Mouse (Mus musculus): ENCODE data around the gene Map4. TPM values are rescaled to one million over a fixed set of nuclear protein-coding genes. Genes with fewer than 3 reads are reported as not detected.

The Map4 gene
- polyA plus RNA-seq, 1 experiment from 2014 or later = 76.2 TPM

DNA sequence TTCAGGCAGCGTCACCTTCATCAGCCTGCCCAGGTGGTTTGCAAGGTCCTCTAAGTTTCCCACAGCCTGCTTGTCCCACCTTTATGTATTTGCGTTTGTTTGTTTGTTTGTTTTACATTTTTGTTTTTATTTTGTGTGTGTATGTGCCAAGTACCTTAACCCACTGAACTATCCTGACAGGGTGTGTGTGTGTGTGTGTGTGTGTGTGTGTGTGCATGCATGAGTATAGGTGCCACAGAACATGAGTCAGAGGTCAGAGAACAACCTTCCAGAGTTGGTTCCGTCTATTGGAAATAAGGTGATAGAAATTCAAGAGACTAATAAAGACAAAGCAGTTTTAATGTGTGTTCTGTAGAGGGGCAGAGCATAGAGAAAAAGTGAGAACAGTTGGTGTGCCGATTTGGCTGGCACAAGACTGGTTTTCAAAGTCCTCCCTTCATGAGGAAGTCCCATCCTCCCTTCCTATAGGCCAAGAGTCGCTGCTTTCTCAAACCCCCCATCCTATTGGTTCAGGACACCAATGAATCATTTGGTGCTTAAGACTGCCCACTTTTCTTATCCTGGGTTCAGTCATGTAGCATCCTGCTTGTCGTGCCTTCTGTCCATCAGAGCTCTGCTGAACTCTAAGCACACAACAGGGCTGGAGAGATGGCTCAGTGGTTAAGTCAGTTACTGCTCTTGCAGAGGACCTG lies 23.3 kb upstream of the Map4 start:
- H3K36me3 ChIP-seq (ENCODE audit: control insufficient read depth, insufficient read depth, low read length) = no peaks in the 10 kb centered on the region
- H3K9me3 ChIP-seq (ENCODE audit: control insufficient read depth, low read length) = no peaks in the 10 kb centered on the region
- no peaks in the 10 kb centered on the region for H3K27me3 ChIP-seq (ENCODE audit: control insufficient read depth, insufficient read depth, low read length)
- H3K4me2 ChIP-seq (ENCODE audit: low read depth, low read length, severe bottlenecking) = no peak overlapping the region
- no peak overlapping the region for H3K4me3 ChIP-seq (ENCODE audit: low read depth, low read length)
- no peaks in the 10 kb centered on the region for H3K4me1 ChIP-seq (replicated peaks; ENCODE audit: control insufficient read depth, insufficient read depth, low read length)
- no peak overlapping the region for H3K9ac ChIP-seq (ENCODE audit: low read length)
- no peak for ATAC-seq (replicated peaks; ENCODE audit: low FRiP score)
- 82% methylated on average over 6 of the region's 6 CpGs for WGBS
- no peak for DNase-seq (ENCODE audit: low spot score)
- H3K27ac ChIP-seq (ENCODE audit: low read depth, low read length) = no peak overlapping the region

DNA sequence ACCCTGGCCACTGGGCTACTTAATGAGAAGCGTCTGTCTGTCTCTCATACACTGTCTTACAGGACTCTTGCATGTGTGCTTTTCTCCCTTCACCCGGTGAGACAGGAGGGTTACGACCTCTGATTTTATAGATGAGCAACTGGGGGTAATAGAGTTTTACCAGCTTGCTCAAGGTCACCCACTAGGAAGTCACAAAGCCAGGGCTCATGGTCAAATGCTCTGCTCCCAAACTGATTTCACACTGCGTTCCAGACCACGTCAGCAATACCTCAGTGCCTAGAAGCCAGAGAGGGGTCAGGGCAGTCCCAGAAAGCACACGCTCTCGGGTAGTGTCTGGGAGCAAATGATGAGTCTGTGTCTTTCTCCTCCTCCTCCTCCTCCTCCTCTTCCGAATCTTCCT lies 22.2 kb upstream of the Map4 start:
- H3K36me3 ChIP-seq (ENCODE audit: control insufficient read depth, insufficient read depth, low read length) = no peaks in the 10 kb centered on the region
- no peaks in the 10 kb centered on the region for H3K27me3 ChIP-seq (ENCODE audit: control insufficient read depth, insufficient read depth, low read length)
- no peak overlapping the region for H3K4me3 ChIP-seq (ENCODE audit: low read depth, low read length)
- no peak for ATAC-seq (replicated peaks; ENCODE audit: low FRiP score)
- 81% methylated on average over 8 of the region's 8 CpGs for WGBS
- no peak overlapping the region for H3K27ac ChIP-seq (ENCODE audit: low read depth, low read length)
- H3K9me3 ChIP-seq (ENCODE audit: control insufficient read depth, low read length) = no peaks in the 10 kb centered on the region
- H3K4me1 ChIP-seq (replicated peaks; ENCODE audit: control insufficient read depth, insufficient read depth, low read length) = no peaks in the 10 kb centered on the region
- no peak overlapping the region for H3K4me2 ChIP-seq (ENCODE audit: low read depth, low read length, severe bottlenecking)
- DNase-seq (ENCODE audit: low spot score) = no peak
- H3K9ac ChIP-seq (ENCODE audit: low read length) = no peak overlapping the region

DNA sequence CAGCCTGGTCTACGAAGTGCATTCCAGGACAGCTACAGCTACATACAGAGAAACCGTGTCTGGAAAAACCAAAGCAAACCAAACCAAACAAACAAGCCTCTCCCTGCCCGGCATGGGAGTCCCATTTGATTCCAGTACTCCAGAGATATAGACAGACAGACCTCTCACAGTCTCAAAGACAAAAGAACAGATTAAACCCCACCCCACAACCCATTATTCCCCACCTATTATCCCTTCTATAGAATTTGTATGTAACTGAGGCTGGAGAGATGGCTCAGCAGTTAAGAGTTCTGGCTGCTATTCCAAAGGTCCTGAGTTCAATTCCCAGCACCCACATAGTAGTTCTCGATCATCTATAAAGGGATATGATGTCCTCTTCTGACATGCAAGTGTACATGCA lies 21.3 kb upstream of the Map4 start:
- no peak overlapping the region for H3K27ac ChIP-seq (ENCODE audit: low read depth, low read length)
- H3K9ac ChIP-seq (ENCODE audit: low read length) = no peak overlapping the region
- no peaks in the 10 kb centered on the region for H3K36me3 ChIP-seq (ENCODE audit: control insufficient read depth, insufficient read depth, low read length)
- DNase-seq (ENCODE audit: low spot score) (no peak), ATAC-seq (replicated peaks; ENCODE audit: low FRiP score) (no peak)
- no peaks in the 10 kb centered on the region for H3K27me3 ChIP-seq (ENCODE audit: control insufficient read depth, insufficient read depth, low read length)
- no peaks in the 10 kb centered on the region for H3K9me3 ChIP-seq (ENCODE audit: control insufficient read depth, low read length)
- no peak overlapping the region for H3K4me2 ChIP-seq (ENCODE audit: low read depth, low read length, severe bottlenecking)
- WGBS = 89% methylated on average over 4 of the region's 4 CpGs
- no peak overlapping the region for H3K4me3 ChIP-seq (ENCODE audit: low read depth, low read length)
- no peaks in the 10 kb centered on the region for H3K4me1 ChIP-seq (replicated peaks; ENCODE audit: control insufficient read depth, insufficient read depth, low read length)

DNA sequence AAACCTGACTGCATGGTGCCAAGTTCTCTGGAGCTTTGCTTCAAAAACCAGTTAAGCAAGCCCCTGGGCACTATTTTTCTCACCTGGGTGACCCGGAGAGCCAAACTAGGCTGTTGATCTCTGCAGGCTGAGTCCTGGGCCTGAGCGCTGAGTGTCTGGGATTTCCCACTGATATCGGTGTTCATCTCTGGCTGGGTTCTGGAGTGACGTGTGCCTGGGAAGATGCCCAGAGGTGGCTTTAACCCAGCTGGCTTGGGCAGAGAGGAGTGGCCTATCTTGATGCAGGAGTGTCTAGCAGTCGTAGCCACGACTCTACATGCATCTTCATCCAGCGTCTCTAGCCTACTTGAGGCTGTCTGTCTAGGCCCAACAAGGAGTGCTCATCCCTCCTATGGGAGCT lies 19.5 kb upstream of the Map4 start:
- WGBS = 86% methylated on average over 7 of the region's 7 CpGs
- no peak overlapping the region for H3K9ac ChIP-seq (ENCODE audit: low read length)
- H3K9me3 ChIP-seq (ENCODE audit: control insufficient read depth, low read length) = no peaks in the 10 kb centered on the region
- no peak overlapping the region for H3K4me2 ChIP-seq (ENCODE audit: low read depth, low read length, severe bottlenecking)
- ATAC-seq (replicated peaks; ENCODE audit: low FRiP score) (no peak), DNase-seq (ENCODE audit: low spot score) (no peak)
- H3K4me1 ChIP-seq (replicated peaks; ENCODE audit: control insufficient read depth, insufficient read depth, low read length) = no peaks in the 10 kb centered on the region
- no peaks in the 10 kb centered on the region for H3K27me3 ChIP-seq (ENCODE audit: control insufficient read depth, insufficient read depth, low read length)
- no peak overlapping the region for H3K4me3 ChIP-seq (ENCODE audit: low read depth, low read length)
- H3K27ac ChIP-seq (ENCODE audit: low read depth, low read length) = no peak overlapping the region
- no peaks in the 10 kb centered on the region for H3K36me3 ChIP-seq (ENCODE audit: control insufficient read depth, insufficient read depth, low read length)

DNA sequence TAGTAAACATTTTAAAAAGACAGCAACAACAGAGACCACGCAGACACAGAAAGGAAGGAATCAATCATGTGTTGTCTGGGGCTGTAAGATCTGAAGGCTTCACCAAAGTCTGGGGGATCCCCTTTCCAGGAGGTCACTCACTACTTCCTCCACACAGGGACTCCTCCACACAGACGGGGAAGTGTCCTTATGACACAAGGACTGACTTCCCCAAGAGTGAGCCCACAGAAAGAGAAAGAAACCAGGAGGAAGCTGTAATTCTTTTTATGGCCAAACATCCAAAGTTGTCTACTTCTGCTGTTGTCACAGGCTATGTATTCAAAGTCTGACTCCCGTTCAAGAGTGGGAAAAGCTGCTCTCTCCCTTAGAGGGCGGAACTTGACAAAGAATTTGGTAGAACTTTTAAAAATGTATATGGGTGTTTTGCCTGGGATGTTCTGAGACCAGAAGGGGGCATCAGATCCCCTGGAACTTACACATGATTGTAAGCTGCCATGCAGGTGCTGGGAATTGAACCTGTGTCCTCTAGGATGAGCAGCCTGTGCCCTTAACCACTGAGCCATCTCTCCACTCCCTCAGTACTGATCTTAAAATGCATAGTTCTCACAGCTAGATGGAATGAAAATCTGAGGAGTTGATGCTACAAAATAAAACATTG lies 16.9 kb upstream of the Map4 start:
- ATAC-seq (replicated peaks; ENCODE audit: low FRiP score) (no peak), DNase-seq (ENCODE audit: low spot score) (no peak)
- Histone ChIP-seq H3K36me3 (ENCODE audit: control insufficient read depth, insufficient read depth, low read length) (no peaks in the 10 kb centered on the region), H3K4me3 (ENCODE audit: low read depth, low read length) (no peak overlapping the region), H3K27ac (ENCODE audit: low read depth, low read length) (no peak overlapping the region), H3K4me1 (replicated peaks; ENCODE audit: control insufficient read depth, insufficient read depth, low read length) (no peaks in the 10 kb centered on the region), H3K27me3 (ENCODE audit: control insufficient read depth, insufficient read depth, low read length) (no peaks in the 10 kb centered on the region), H3K4me2 (ENCODE audit: low read depth, low read length, severe bottlenecking) (no peak overlapping the region), H3K9me3 (ENCODE audit: control insufficient read depth, low read length) (no peaks in the 10 kb centered on the region), H3K9ac (ENCODE audit: low read length) (no peak overlapping the region)
- WGBS = 77% methylated on average over 4 of the region's 4 CpGs

DNA sequence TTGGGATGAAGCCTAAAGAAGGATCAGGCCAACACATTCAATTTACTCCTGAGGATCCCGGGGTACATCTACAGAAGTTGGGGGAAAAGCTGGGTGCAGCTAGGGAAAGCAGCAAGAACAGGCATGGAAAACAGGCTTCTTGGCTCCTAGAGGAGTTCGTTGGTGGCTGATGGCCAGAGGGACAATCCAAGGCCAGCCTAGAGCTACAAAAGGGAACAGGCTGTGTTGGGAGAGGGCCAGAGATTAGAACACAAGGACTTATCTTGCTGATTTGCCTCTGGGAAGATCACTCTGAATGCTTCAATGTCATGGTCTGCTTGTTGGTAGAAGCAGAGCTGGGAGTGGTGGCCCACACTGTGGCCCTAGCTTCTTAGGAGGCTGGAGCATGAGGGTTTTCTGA lies 13.3 kb upstream of the Map4 start:
- no peak for DNase-seq (ENCODE audit: low spot score)
- no peaks in the 10 kb centered on the region for H3K36me3 ChIP-seq (ENCODE audit: control insufficient read depth, insufficient read depth, low read length)

DNA sequence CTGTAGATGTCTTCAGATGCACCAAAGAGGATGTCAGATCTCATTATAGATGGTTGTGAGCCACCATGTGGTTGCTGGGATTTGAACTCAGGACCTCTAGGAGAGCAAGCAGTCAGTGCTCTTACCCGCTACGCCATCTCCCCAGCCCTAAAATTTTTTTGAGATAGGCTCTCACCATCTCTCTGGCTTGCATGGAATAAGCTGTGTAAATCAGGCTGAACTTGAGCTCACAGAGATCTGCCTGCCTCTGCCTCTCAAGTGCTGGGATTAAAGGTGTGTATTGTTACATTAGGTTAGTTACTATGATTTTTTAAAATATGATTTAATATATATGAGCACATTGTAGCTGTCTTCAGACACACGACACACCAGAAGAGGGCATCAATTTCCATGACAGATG lies 2.1 kb upstream of the Map4 start:
- Histone ChIP-seq H3K27me3 (ENCODE audit: control insufficient read depth, insufficient read depth, low read length) (no peaks in the 10 kb centered on the region), H3K27ac (ENCODE audit: low read depth, low read length) (no peak overlapping the region), H3K36me3 (ENCODE audit: control insufficient read depth, insufficient read depth, low read length) (no peaks in the 10 kb centered on the region), H3K4me2 (ENCODE audit: low read depth, low read length, severe bottlenecking) (no peak overlapping the region), H3K4me1 (replicated peaks; ENCODE audit: control insufficient read depth, insufficient read depth, low read length) (0 out of 2 replicates have a peak, but pooled peaks cover 4% of the 10 kb centered on the region), H3K9me3 (ENCODE audit: control insufficient read depth, low read length) (no peaks in the 10 kb centered on the region), H3K4me3 (ENCODE audit: low read depth, low read length) (no peak overlapping the region), H3K9ac (ENCODE audit: low read length) (no peak overlapping the region)
- no peak for ATAC-seq (replicated peaks; ENCODE audit: low FRiP score)
- WGBS = 94% methylated on average over 3 of the region's 3 CpGs
- no peak for DNase-seq (ENCODE audit: low spot score)

More for the DNA sequence above, 13.3 kb upstream of the Map4 start:
- H3K27ac ChIP-seq (ENCODE audit: low read depth, low read length) = no peak overlapping the region
- H3K4me1 ChIP-seq (replicated peaks; ENCODE audit: control insufficient read depth, insufficient read depth, low read length) = no peaks in the 10 kb centered on the region
- 92% methylated on average over 2 of the region's 2 CpGs for WGBS
- H3K9ac ChIP-seq (ENCODE audit: low read length) = no peak overlapping the region
- no peak overlapping the region for H3K4me2 ChIP-seq (ENCODE audit: low read depth, low read length, severe bottlenecking)
- H3K4me3 ChIP-seq (ENCODE audit: low read depth, low read length) = no peak overlapping the region
- H3K9me3 ChIP-seq (ENCODE audit: control insufficient read depth, low read length) = no peaks in the 10 kb centered on the region
- H3K27me3 ChIP-seq (ENCODE audit: control insufficient read depth, insufficient read depth, low read length) = no peaks in the 10 kb centered on the region
- ATAC-seq (replicated peaks; ENCODE audit: low FRiP score) = no peak

DNA sequence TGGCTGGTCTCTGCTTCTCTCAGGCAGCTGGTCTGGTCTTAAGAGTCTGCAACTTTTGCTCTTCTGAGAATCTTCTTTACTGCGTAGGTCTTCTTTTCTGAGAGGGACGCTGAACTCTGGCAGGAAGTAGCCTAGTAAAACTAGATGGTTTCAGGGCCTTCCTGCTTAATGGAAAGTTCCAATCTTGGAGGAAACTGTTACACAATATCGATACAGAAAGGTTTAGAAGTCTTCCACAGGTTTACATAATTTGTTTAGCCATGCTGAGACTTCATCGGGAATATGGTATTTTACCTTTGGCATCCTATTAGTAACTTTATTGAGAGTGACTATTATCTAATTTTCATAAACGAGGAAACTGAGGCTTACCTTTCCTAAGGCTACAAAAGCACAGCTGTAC lies 1.2 kb upstream of the Map4 start:
- Histone ChIP-seq H3K9me3 (ENCODE audit: control insufficient read depth, low read length) (no peaks in the 10 kb centered on the region), H3K9ac (ENCODE audit: low read length) (no peak overlapping the region), H3K4me1 (replicated peaks; ENCODE audit: control insufficient read depth, insufficient read depth, low read length) (0 out of 2 replicates have a peak, but pooled peaks cover 4% of the 10 kb centered on the region), H3K4me2 (ENCODE audit: low read depth, low read length, severe bottlenecking) (no peak overlapping the region), H3K36me3 (ENCODE audit: control insufficient read depth, insufficient read depth, low read length) (no peaks in the 10 kb centered on the region), H3K4me3 (ENCODE audit: low read depth, low read length) (no peak overlapping the region), H3K27ac (ENCODE audit: low read depth, low read length) (no peak overlapping the region), H3K27me3 (ENCODE audit: control insufficient read depth, insufficient read depth, low read length) (no peaks in the 10 kb centered on the region)
- DNase-seq (ENCODE audit: low spot score) (no peak), ATAC-seq (replicated peaks; ENCODE audit: low FRiP score) (no peak)
- WGBS = 90% methylated on average over 5 of the region's 5 CpGs

DNA sequence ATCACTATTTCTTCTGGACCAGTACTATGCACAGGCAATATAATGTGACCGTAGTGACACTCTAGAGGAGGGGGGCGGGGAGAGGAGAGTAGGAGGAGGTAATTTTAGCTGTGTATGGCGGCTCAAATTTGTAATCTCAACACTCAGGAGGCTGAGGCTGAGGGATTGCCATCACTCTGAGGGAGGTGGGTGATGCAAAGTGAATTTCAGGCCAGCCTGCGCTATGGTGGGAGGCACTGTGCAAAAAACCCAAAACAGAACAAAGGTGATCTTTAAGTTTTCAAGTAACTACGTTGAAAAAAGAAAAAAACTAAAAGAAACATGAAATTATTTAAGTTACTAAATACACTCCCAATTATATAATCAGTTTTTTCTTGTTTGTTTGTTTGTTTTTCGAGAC lies 508 bp upstream of the Map4 start:
- 79% methylated on average over 6 of the region's 6 CpGs for WGBS
- ATAC-seq (replicated peaks; ENCODE audit: low FRiP score) (no peak), DNase-seq (ENCODE audit: low spot score) (no peak)
- Histone ChIP-seq H3K27ac (ENCODE audit: low read depth, low read length) (peak overlapping the region; percentile 96), H3K4me1 (replicated peaks; ENCODE audit: control insufficient read depth, insufficient read depth, low read length) (0 out of 2 replicates have a peak, but pooled peaks cover 4% of the 10 kb centered on the region), H3K27me3 (ENCODE audit: control insufficient read depth, insufficient read depth, low read length) (no peaks in the 10 kb centered on the region), H3K9ac (ENCODE audit: low read length) (peak overlapping the region; percentile 83; the same call in 1 of the 2 replicates), H3K4me2 (ENCODE audit: low read depth, low read length, severe bottlenecking) (peak overlapping the region; percentile 31; the same call in 1 of the 2 replicates), H3K36me3 (ENCODE audit: control insufficient read depth, insufficient read depth, low read length) (no peaks in the 10 kb centered on the region), H3K4me3 (ENCODE audit: low read depth, low read length) (peak overlapping the region; percentile 80), H3K9me3 (ENCODE audit: control insufficient read depth, low read length) (no peaks in the 10 kb centered on the region)

Measured in forebrain, embryonic 11.5 days (tissue).